Mouse (Mus musculus) adrenal gland, postnatal 25 days (tissue): Measurements from ENCODE around the gene Mavs. TPM values are rescaled to one million over a fixed set of nuclear protein-coding genes. Genes with fewer than 3 reads are reported as not detected.

Source experiments
- DNase-seq: peaks from one replicate; pipeline ENCODE4 v3.0.0; 2021; ENCODE audit warnings: mixed read lengths
- long read RNA-seq: library from polyadenylated mRNA; stranded (forward); transcript quantifications from one replicate; pipeline ENCODE4 v2.0.0, GENCODE M21; 2021
- total RNA-seq: library from RNA; stranded (reverse); gene quantifications from 2 replicates; pipeline ENCODE4 v1.2.3, GENCODE M21; 2021

Mavs gene
- 44.2 and 45.9 TPM in 2 replicates for total RNA-seq
- long read RNA-seq, transcript Mavs-202 (7 exons, 3,057 nt): minor isoform, 23 of 99 reads
- long read RNA-seq, transcript Mavs-201 (7 exons, 2,867 nt): major isoform, 24 of 99 reads
- long read RNA-seq, partial matches to known transcripts: 44 of 99 reads
- long read RNA-seq, other reads (novel, unspliced or antisense): 6 of 99 reads

DNA sequence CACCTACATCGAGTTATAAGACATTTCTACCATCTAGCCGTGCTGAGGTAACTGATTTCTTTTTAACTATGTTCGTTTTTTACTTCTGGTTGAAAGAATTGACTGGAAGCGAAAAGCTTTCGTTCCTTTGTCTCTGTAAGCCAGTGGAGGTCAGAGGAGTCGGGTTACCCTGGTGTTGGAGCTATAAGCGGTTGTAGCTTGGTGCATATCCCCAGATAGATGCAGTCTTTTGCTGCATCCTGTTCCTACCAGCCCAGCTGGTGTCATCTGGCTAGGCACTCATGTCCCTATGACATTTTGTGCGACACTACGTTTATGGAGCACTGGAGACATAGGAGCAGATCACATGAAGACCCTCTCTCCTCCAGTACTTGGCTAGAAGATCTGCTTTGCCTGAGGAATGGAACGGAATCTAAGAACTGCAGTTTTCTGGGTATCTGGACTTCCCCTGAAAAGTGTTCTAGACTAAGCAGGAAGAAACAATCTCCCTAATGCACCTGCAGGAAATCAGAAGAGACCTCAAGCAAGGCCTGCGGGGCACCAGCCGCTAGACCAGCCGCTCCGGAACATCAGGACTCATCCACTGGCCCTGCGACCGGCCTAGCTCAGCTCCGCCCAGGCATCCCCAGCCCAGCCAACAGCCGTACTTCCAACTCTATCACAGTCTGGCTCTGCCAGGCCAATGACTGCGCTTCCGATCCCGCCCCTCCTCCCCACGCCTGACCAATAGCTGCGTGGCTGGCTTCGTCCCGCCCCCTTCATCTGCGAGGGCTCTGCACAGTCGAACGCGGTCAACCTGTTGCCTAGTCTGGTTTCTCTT lies at the start of gene Mavs:
Gene Mavs, plus strand, starts transcription at position 757 of the 820 bp plus-strand sequence.
- DNase-seq: peak; percentile 96

DNA sequence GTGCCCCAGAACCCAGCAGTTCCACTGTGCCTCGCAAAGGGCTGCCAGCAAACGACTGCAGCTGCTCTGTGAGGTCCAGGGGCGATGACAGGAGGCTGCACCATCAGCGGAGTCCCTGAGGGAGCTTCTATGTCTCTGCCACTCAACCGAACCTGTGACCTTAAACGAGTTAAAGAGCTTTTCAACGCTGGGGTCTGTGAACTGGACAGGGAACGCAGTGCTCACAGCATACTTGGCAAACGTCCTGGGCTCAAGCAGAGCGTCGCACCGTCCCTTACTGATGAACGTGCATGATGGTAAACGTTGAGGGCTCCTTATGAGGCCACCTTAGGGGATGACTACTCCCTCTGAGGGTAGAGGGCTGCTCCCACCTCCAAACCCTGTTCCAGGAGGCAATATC lies 47.5 kb upstream of the Mavs start:
- DNase-seq: no peak

DNA sequence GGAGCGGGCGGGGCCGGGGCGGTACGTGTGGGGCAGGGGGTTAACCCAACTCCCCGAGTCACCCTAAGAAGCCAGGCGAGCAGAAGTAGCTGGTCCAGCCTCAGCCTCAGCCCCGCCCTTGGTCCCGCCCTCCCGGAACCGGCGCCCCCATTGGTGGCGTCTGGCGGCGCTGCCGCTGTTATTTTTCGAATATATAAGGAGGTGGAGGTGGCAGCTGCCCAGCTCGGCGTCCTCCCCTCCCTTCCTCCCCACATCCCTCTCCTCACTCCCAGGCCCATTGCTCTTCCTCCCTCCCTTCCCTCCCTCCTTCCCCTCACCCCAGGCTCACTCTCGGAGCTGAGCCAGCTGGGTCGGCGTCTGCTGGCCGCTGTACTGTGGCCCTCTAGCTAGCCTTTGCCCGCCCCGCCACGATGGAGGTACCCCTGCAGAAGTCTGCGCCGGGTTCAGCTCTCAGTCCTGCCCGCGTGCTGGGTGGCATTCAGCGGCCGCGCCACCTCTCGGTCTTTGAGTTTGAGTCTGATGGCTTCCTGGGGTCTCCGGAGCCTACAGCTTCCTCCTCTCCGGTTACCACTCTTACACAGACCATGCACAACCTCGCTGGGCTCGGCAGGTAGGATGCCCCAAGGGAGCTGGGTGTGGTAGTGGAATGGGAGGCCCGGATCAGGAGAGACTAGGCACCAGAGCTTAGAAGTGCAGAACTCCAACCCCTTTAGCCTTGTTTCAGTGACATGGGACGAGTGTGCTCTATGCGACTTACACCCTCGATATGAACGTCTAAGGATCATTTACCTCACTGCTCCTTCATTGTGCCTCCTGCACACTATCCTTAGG lies 46.9 kb upstream of the Mavs start, which contains the start of the genes Cdc25b and Spef1:
Gene Cdc25b, plus strand, starts transcription at position 179 of the 831 bp plus-strand sequence.
Gene Spef1, minus strand, starts transcription at position 512 of the 831 bp plus-strand sequence.
- DNase-seq: peak; percentile 86

DNA sequence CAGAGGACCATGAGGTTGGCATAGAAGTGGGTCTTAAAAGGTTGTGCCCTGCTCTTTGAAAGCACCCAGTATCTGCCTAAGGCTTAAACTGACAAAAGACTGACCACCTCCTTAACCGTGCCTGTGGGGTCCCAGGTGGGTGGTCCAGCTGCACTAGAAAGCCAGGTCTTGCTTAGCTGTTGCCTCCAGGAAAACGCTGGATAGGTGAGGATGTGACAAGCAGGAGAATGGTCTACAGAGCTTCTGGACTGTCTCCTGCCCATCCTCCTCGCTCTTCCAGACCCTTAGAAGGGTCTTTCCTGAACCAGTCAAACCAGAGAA lies 46.3 kb upstream of the Mavs start:
- no peak for DNase-seq

DNA sequence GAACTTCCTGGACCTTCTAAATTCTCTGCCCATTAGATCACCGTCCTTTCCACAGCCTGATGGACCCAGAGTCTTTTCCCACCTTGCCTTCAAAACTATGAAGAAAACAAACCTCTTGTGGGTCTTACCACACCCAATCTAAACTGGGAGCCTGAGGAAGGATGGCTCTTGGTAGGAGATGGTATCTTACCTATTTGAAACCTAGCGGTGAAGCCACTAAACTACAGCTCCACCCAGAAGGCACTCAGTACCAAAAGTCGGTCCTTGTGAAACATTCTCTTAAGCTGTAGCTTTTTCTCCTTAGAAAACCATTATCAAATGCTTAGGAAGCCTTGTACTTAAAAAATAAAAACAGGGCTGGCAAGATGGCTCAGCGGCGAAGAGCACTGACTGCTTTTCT lies 45.6 kb upstream of the Mavs start:
- no peak for DNase-seq

DNA sequence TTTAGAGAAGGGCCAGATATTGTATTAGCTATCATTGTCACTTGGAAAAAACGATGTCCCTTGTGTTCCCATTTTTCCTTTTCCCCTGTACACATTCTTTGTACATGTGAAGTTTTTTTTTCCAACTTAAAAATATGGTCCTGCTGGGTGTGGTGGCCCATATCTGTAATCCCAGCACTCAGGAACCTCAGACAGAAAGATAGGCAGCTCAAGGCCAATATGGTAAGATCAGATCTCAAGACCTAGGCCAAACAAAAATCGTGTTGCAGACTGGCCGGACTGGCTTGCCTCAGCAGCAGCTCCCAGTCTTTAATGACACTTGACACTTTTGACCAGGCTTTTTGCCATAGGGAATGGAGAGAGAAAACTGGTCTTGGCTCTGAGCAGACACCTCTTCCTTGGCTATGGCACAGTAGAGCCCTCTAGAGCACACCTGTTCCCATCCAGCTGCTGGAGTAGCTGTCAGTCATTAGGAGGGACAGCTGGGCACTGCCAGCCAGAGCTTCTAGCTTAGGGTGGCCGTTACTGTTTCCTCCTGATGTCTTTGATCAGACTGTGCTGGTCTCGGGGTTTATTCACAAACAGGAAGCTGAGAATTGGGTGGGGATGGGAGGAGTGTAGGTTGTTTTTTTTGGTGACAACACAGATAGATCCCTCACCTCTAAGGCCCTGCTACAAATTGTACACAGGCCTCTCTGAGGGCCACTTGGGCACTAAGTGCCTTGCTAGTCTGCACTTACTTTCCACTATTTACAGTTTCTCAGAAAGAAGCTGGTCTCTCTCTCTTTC lies 44.1 kb upstream of the Mavs start:
- no peak for DNase-seq

DNA sequence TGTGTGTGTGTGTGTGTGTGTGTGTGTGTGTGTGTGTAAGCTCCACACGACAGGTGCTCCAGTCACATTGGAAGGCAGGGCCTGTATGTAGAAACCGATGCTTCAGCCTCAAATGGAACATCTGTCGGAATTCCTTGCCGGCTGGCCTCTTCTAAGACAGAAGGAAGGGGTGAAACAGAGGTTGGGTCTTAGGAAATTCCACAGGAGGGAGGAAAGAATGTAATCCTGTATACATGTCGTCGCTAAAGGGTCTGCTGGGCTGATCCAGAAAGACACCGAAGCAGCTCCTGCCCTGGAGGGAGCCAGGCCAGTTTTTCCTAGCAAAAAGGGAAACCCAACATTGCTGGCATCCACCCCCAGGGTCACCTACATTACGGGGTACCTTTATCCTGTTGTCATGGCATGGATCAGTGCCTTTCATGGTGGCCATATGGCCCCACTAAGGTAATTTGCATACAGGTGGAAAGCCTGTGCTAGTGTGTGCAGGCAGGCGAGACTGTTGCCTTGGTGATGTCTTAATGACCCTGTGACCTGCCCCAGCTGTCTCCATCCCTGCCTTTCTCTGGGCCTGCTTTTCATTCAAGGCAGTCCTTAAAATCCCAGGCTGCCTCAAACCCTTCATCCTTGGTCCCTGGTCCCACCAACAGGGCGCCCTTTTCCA lies 43.4 kb upstream of the Mavs start:
- no peak for DNase-seq

DNA sequence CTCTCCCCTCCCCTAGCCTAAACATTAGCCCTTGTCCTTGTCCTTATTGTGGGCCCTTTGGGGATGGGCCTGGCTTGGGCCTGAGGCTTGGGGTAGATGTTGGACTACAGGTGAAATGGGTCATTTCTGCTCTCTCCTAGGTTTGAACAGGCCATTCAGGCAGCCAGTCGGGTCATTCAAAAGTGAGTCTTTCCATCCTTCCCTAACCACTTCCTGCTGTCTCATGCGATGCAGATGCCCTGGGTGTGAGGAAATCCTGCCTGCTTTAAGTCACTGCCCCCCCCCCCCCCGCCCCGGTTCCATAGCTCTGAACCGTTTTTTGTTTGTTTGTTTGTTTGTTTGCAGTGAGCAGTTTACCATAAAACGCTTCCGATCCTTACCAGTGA lies 42.9 kb upstream of the Mavs start:
- DNase-seq: no peak

DNA sequence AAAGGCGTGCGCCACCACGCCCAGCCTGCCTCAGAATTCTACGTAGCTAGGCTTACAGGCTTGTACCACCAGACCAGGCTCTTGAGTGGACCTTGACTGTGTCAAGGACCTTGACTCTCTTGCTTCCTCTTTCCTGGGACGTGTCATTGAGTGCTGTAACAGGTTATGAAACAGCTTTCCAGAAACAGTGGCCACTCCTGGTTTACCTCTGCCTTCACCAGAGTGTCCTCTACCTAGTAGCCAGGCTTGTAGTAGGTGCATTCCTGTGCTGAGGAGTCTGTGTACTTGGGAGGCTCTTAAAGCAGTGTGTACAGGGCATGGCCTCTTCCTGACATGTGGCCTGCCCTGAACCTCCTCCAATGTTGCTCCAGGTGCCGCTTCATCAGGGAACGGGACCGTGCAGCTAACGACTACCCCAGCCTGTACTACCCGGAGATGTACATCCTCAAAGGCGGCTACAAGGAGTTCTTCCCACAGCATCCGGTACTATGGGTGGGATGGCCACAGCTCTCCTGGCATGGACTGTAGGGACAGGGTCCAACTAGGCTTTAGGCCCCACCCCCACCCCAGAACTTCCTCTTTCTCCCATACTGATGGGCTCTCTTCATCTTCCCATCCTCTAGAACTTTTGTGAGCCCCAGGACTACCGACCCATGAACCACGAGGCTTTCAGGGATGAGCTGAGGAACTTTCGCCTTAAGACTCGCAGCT lies 37.1 kb upstream of the Mavs start:
- no peak for DNase-seq

DNA sequence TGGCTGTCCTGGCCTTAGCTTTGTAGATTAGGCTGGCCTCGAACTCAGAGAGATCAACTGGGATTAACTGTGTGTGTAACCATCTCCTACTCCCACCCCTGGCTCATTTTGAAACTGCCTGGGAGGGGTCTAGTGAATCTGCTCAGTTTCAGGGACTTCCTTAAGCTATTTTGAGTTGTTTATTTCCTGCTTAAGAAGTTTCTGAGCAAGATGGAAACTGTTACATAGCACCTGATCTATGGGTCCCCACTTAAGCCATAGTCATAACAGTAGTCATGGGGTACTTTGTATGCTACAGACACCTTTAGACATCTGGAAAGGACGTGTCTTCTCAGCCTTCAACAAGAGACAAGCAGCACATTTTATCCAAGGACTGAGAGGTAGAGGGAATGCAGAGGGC lies 33.2 kb upstream of the Mavs start:
- no peak for DNase-seq

DNA sequence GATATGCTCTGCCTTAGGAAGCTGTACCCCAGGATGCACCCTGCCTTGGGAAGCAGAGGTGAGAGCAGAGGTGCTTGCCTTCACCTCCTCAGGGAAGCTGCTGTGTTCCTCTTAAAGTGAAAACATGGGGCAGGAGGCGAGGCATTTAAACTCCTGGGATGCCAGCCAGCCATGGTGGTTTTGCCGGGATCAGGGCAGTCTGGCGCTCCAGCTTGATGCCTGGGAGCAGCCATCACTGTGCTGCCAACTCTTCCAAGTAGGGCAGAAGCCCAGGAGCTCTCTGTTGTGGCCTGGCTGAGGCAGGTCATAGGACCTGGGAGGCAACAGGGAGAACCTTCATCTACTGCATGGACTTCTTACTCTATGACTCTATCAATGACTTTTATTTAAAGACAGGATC lies 32.6 kb upstream of the Mavs start:
- no peak for DNase-seq

DNA sequence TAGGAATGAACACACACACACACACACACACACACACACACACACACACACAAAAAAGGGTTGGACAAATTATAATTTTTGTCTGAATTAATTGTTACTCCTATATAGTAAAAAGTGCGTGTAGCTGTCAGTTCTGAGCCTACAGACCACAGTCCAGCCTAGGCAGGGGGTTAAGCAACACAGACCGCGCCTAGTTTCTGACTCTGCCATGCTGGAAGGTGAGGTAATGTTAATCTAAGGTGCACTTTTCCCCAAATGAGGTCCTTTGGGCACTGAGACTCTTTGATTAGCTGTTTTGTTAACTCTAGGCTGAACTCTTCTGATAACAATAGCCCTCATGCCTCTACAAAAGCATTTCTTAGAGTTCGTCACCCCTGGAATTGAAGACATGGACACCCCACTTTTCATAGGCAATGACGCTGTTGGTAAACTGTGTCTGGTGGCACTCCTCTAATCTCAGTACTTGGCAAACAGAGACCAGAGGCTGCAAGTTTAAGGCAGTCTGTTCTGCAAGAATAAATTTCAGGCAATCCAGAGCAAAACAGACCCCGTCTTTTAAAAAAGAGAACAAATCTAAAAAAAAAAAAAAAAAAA lies 29.9 kb upstream of the Mavs start:
- no peak for DNase-seq

DNA sequence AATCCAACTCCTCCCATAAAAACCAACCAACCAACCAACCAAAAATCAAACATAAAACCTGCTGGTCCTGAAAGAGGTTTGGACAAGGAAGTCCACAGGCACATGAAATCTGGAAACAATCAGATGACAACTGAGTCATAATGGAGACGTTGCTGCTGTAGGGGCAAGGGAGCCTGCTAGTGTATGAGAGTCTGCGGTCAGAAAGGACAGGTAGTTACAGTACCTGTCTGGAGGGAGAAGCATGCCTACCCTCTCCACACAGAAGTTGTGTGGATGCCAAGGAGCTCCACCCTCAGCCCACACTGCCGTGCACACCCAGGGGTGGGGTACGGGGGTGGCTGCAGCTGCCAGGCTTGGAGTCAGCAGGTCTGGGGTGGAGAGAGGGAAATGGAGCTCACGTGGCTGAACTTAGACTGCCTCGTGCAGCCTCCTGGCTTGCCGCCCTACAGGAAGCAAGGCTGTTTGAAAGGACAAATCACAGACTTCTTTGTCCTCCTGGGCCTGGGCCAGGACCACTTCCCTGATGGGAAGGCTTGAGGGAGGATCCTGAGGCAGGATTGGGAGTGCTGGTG lies 29.4 kb upstream of the Mavs start:
- peak; percentile 87 for DNase-seq

DNA sequence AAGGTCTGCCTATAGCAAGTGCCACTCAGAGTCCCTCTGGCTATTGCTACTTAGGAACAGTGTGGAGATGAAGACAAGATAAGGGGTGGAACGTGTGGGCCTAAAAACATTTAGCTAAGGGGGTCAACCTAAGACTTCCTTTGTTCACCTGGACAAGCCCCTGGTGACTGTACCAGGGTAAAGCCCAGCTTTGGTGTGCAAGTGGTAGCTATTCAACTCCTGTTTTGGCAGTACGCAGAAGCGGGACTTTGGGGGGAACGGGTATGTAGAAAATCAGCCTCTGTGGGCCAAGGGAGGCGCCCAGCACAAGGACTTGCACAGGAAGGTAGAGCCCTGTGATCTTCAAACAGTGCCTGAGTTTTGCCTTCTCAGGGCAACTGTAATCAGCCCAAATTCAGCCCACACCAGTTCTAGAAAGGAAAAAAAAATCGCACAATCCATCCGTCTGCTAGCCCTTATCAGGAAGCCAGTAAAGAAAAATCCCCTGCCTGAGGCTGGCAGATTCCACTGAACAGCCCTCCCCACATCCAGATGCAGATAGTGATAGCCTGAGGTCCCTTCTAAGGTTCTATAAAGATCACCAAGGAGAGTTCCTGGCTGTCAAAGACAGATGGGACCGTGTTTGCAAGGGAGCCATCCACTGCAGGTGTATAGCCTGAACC lies 28.2 kb upstream of the Mavs start:
- DNase-seq: no peak

DNA sequence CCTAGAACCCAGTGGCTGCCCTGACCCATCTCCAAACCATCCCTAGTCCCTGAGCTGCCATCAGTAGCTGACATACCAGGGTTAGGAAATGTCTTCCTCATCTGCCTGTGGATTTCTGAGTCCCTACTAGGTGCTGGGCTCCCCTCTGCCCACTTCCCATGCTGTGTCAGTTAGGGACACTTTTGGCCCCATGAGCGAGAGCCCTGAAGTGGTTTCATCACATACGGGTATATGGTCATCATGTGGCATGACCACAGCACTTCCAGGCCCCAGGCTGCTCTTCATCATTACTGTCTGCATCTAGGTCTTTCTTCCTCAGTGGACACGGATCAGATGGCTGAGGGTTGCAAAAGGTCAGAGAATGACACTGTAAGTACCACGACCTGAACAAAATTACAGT lies 27.1 kb upstream of the Mavs start, which contains the start of gene Ap5s1:
Gene Ap5s1, plus strand, starts transcription at position 301 of the 400 bp plus-strand sequence.
- no peak for DNase-seq

DNA sequence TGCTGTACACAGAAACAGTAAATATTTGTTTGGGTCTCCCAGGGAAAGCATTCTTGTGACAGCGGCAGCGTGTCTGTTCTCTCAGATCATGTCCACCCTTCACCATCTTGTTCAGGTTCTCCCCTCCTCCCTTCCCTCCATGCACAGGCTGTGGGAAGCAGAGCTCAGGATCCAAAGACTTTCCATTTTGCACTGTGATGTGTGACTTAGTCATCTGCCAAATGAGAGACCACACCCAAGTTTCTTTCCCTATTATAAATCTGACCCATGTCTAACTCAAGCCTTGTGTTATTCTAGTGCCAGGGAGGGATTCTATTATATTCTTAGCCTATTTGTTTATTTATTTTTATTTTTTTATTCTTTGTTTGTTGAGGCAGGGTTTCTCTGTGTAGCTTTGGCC lies 25.5 kb upstream of the Mavs start:
- DNase-seq: no peak

DNA sequence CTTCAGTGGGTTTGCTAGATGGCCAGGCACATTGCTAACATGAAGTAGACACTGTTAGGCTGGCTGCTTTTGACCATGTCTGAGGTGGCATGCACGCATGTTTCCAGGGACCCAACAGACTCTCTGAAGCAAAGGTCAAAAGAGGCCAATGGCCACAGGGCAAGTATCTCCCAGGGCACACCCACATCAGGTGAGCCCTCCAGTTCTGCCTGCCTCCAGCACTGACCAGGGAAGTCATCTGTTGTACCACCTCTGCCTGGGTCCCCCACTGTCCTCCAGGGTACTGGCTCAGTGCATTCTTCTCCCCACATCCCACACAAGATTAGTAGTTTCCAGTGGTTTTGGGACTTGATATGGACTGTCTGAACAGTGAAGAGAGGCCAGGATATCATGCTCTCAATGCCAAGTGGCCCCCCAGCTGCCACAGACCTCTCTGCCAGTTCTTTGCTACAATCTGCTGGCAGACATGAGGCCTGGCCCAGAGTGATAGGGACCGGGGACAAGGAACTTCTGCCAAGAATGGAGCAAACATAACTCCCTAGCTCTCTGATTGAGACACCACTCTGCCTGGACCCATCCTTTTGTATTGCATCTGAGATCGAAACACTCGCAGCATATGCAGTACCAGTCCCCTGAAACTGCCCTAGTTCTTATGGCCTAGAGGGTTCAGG lies 24.6 kb upstream of the Mavs start:
- DNase-seq: no peak

DNA sequence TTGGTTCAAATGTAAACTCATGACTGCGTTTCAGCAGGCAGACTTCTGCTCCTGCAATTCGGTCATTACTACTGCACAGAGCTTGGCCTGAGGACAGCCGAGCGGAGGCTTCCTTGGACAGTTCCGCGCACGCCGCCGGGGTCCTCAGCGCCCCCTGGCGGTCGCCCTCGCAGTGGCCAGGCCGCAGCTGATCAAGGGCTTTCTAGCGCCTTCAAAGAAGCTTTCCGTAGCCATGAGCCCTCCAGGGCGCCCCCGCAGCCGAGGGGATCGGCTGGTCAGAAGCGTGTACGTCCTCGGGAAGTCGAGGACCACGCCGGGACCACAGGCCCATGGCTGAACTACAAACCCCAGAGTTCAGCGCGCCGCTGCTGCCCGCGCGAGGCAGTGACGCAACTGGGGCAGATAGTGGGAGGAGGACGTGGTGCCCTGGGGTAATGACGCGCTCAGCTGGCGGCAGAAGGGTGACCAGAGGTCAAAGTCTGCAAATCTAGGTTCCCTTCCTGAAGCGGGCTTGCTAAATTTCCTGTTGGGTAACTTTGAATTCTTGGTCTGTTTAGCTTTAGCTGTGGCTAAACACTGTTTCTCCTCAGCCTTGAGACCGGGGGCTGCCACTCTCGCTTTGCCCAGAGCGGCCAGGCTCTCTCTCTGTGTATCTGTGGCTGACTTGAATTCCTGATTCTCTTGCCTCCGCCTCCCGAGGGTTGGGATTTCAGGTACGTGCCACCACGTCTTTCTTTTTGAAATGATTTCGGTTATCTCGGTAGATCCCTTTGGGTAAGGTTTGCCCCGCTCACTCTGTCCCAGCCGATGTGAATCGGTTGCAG lies 23.7 kb upstream of the Mavs start:
- DNase-seq: peak; percentile 95
